Mouse (Mus musculus) lung, adult 2 months (tissue): ENCODE measurements around the gene Siglecg. TPM values are rescaled to one million over a fixed set of nuclear protein-coding genes. Genes with fewer than 3 reads are reported as not detected.
A peak's percentile ranks its signal among the peaks of the same experiment; 100 is the strongest.

Experiments used
- DNase-seq: peaks from one replicate; pipeline ENCODE4 v3.0.0; 2022
- H3K4me1 ChIP-seq: fragments of 200-500 bp; 2 replicates; pipeline ENCODE4 v1.6.1; 2011; ENCODE audit warnings: low read length; ENCODE audit not compliant: control insufficient read depth, insufficient read depth
- H3K4me3 ChIP-seq: fragments of 200-500 bp; replicated peaks from 2 replicates; pipeline ENCODE3; 2011; ENCODE audit warnings: low read depth, mild to moderate bottlenecking, control low read depth, low read length; ENCODE audit errors: extremely low read depth
- CTCF ChIP-seq: fragments of 200-500 bp; IDR thresholded peaks from 2 replicates; pipeline ENCODE4 v1.5.1; 2011; ENCODE audit warnings: mild to moderate bottlenecking, low read length, control low read depth; ENCODE audit not compliant: insufficient read depth
- POLR2A ChIP-seq: fragments of 200-500 bp; IDR thresholded peaks from 2 replicates; pipeline ENCODE4 v1.6.1; 2011; ENCODE audit warnings: low read depth, mild to moderate bottlenecking, control low read depth, low read length, borderline replicate concordance; ENCODE audit errors: extremely low read depth
- WGBS: fragments of 180-500 bp; shearing (Covaris S2); methylation state at CpG from one replicate; pipeline ENCODE4 v1.1.7; 2018; 5-methylcytosine and 5-hydroxymethylcytosine counted together
- polyA plus RNA-seq: library from polyadenylated mRNA; depleted of rRNA; stranded (reverse); fragments of >200 nt; gene quantifications from 2 replicates; pipeline ENCODE4 v1.2.3, GENCODE M21; 2012

Gene Siglecg
- polyA plus RNA-seq, 1 experiment: 18.9 TPM

GRCm38 (mm10) chr7:43440482-43440881 is 32.5 kb downstream of the Siglecg start, which contains the start of gene Cldnd2:
Cldnd2 (plus strand) TSS chr7:43440782.
- WGBS: 68% methylated on average over 6 of the region's 6 CpGs
- no peak within 1 kb of the TSS for H3K4me3 ChIP-seq
- H3K4me1 ChIP-seq: no peaks in the 10 kb centered on the region
- no peak for DNase-seq
- TF ChIP-seq POLR2A (no peak), CTCF (no peak)

GRCm38 (mm10) chr7:43441071-43441470 is 33.1 kb downstream of the Siglecg start:
- WGBS: 77% methylated on average over 3 of the region's 3 CpGs
- DNase-seq: no peak
- H3K4me3 ChIP-seq: no peak overlapping the region
- TF ChIP-seq CTCF (no peak), POLR2A (no peak)
- no peaks in the 10 kb centered on the region for H3K4me1 ChIP-seq

GRCm38 (mm10) chr7:43442684-43443083 is 34.7 kb downstream of the Siglecg start:
- no peak for DNase-seq
- peak overlapping the region; percentile 97 for H3K4me3 ChIP-seq
- H3K4me1 ChIP-seq: no peaks in the 10 kb centered on the region
- TF ChIP-seq CTCF: no peak
- TF ChIP-seq POLR2A: no peak
- WGBS: 17% methylated on average over 9 of the region's 9 CpGs

- 1% methylated on average over 36 of the region's 36 CpGs for WGBS
Observed at GRCm38 (mm10) chr7:43443126-43443916, 35.3 kb downstream of the Siglecg start.

GRCm38 (mm10) chr7:43443917-43444293 is 35.9 kb downstream of the Siglecg start, which contains the start of the genes Etfb and Gm45233:
Etfb (plus strand) TSS chr7:43444083.
Gm45233 (plus strand) TSS chr7:43444128.
- Histone ChIP-seq H3K4me1 (no peaks in the 10 kb centered on the region; the same call in 1 of the 2 replicates), H3K4me3 (peak within 1 kb of the TSS; percentile 97)
- WGBS: 1% methylated on average over 27 of the region's 27 CpGs
- peak; percentile 96; the same call in 1 of the 2 replicates for TF ChIP-seq POLR2A
- TF ChIP-seq CTCF: no peak
- DNase-seq: peak; percentile 86

More at GRCm38 (mm10) chr7:43443126-43443916, 35.3 kb downstream of the Siglecg start:
- no peaks in the 10 kb centered on the region for H3K4me1 ChIP-seq
- peak overlapping the region; percentile 97 for H3K4me3 ChIP-seq
- peak; percentile 83 for DNase-seq
- TF ChIP-seq POLR2A (peak; percentile 81; the same call in 1 of the 2 replicates), CTCF (no peak)

- TF ChIP-seq POLR2A: no peak
- no peak for TF ChIP-seq CTCF
- Histone ChIP-seq H3K4me1 (no peaks in the 10 kb centered on the region; the same call in 1 of the 2 replicates), H3K4me3 (no peak overlapping the region)
- WGBS: 54% methylated on average over 4 of the region's 4 CpGs
- no peak for DNase-seq
Observed at GRCm38 (mm10) chr7:43447801-43448200, 39.8 kb downstream of the Siglecg start.

- DNase-seq: no peak
- no peak for TF ChIP-seq POLR2A
- no peak for TF ChIP-seq CTCF
- no peaks in the 10 kb centered on the region; the same call in 1 of the 2 replicates for H3K4me1 ChIP-seq
- H3K4me3 ChIP-seq: no peak overlapping the region
- 62% methylated on average over 3 of the region's 3 CpGs for WGBS
Observed at GRCm38 (mm10) chr7:43448246-43448645, 40.2 kb downstream of the Siglecg start.

- DNase-seq: no peak
- Histone ChIP-seq H3K4me1 (no peaks in the 10 kb centered on the region; the same call in 1 of the 2 replicates), H3K4me3 (no peak overlapping the region)
- 95% methylated on average over 2 of the region's 2 CpGs for WGBS
- TF ChIP-seq CTCF (no peak), POLR2A (no peak)
Observed at GRCm38 (mm10) chr7:43449811-43450210, 41.8 kb downstream of the Siglecg start.

GRCm38 (mm10) chr7:43451726-43452125 is 43.7 kb downstream of the Siglecg start:
- DNase-seq: no peak
- H3K4me1 ChIP-seq: no peaks in the 10 kb centered on the region; the same call in 1 of the 2 replicates
- no peak overlapping the region for H3K4me3 ChIP-seq
- WGBS: 78% methylated on average over 11 of the region's 11 CpGs
- TF ChIP-seq POLR2A: no peak
- no peak for TF ChIP-seq CTCF

GRCm38 (mm10) chr7:43452609-43453008 is 44.6 kb downstream of the Siglecg start:
- 51% methylated on average over 4 of the region's 4 CpGs for WGBS
- no peak for TF ChIP-seq POLR2A
- TF ChIP-seq CTCF: no peak
- Histone ChIP-seq H3K4me1 (no peaks in the 10 kb centered on the region; the same call in 1 of the 2 replicates), H3K4me3 (no peak overlapping the region)
- no peak for DNase-seq
